Mouse (Mus musculus): ENCODE data around the gene B3galt4.
"Not testable (repeated sequence)": the region's sequence is repeated elsewhere in the genome, so short reads cannot be mapped to it uniquely, and the experiment has no call there.

DNA sequence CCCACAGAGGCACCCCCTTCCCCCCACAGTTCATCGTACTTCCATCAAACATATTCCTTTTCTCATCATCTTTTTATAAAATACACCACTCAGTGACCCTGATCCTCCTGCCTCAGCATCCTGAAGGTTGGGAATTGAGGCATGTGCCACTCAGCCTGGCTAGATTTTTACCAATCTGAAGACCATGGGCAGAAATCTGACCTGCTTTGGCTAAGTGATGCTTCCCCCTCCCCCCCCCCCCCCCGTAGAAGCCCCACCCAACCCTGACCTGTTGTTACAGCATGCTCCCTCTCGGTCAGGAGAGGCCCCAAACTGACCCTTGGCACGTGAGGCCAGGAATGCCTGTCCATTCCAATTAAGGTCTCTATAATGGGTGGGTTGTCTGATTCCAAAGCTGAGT lies 46.5 kb downstream of the B3galt4 start, which contains the start of gene Platr17:
- not testable (repeated sequence) for TF ChIP-seq CTCF, EP300 (IDR thresholded peaks at IDR 0.05; ENCODE audit: low read depth)

All from heart, postnatal 0 days (tissue).